In the genomic region with DNA sequence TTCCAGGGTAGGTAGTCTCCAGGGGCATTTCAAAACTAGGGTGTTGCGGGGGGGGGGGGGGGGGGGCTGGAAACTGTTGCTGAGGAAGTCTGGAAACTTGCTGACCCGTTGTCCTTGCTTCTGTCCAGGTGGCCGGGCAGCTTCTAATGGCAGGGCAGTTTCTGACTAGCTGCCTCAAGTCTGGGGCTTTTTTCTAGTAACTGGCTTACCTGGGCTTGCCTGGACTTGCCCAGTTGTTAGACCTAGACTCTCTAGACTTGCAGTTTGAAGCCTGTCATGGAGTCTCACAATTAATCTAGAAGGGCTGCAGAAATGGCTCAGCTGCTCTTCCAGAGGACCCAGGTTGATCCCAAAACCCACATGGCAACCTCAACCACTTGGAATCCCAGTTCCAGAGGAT, we compare ENCODE assay signal across 25 mouse cellular contexts.
A peak's percentile ranks its signal among the peaks of the same experiment; 100 is the strongest.
DNase-seq lines count a peak whose midpoint lies in the region; ATAC-seq and TF ChIP-seq lines count a peak whose summit lies in the region.
"Had no signal": no experiment of that assay in that cellular context is flagged by ENCODE, and none has a peak within 500 bp of the region (broad histone marks: within the 10 kb centered on the region; RNA-seq: fewer than 3 reads in every experiment).

No protein-coding gene starts in this region.

- peaks cover 39% of the 10 kb centered on the region for H3K4me1 ChIP-seq in kidney, embryonic 16.5 days (ENCODE audit: insufficient read depth, low read length)
- peaks cover 23% of the 10 kb centered on the region for H3K4me1 ChIP-seq in limb, embryonic 14.5 days (ENCODE audit: control insufficient read depth, insufficient read depth, low read length)
- H3K4me1 ChIP-seq in lung, postnatal 0 days (ENCODE audit: insufficient read depth, low read depth, low read length): peaks cover 12% of the 10 kb centered on the region

- no peak for ATAC-seq in kidney, embryonic 16.5 days (ENCODE audit: low FRiP score, low TSS enrichment)
- ATAC-seq in limb, embryonic 14.5 days (ENCODE audit: low FRiP score, low read depth): no peak
- no peak for ATAC-seq in lung, postnatal 0 days
- ATAC-seq: CD4-positive, CD25-positive, alpha-beta regulatory T cell, adult 4 months; forebrain, embryonic 16.5 days; hindbrain, postnatal 0 days; intestine, embryonic 16.5 days; midbrain, embryonic 16.5 days had no signal

- no peak overlapping the region for H3K9ac ChIP-seq in kidney, embryonic 16.5 days (replicated peaks; ENCODE audit: low read length)
- no peak overlapping the region for H3K9ac ChIP-seq in limb, embryonic 14.5 days (ENCODE audit: low read depth, low read length, severe bottlenecking)
- H3K9ac ChIP-seq in lung, postnatal 0 days (replicated peaks; ENCODE audit: low read depth): no peak overlapping the region
- H3K9ac ChIP-seq: limb, embryonic 15.5 days; liver, embryonic 14.5 days; lung, embryonic 14.5 days; stomach, embryonic 15.5 days had no signal

- no peak for TF ChIP-seq POLR2A in limb, embryonic 14.5 days (IDR thresholded peaks at IDR 0.05; ENCODE audit: borderline replicate concordance, extremely low read depth, insufficient read depth, insufficient read length)

- no peaks in the 10 kb centered on the region for H3K9me3 ChIP-seq in kidney, embryonic 16.5 days (ENCODE audit: low read length)
- H3K9me3 ChIP-seq in limb, embryonic 14.5 days (ENCODE audit: control insufficient read depth, low read length): no peaks in the 10 kb centered on the region
- no peaks in the 10 kb centered on the region for H3K9me3 ChIP-seq in lung, postnatal 0 days (ENCODE audit: low read length)
- H3K9me3 ChIP-seq: limb, embryonic 15.5 days; stomach, embryonic 15.5 days had no signal

- peak overlapping the region; percentile 95; the same call in 1 of the 2 replicates for H3K27ac ChIP-seq in kidney, embryonic 16.5 days (ENCODE audit: low read length)
- 0 out of 2 replicates have a peak overlapping the region, but pooled peaks have one; percentile 62 for H3K27ac ChIP-seq in limb, embryonic 14.5 days (replicated peaks; ENCODE audit: low read depth, low read length)
- H3K27ac ChIP-seq in lung, postnatal 0 days (ENCODE audit: low read length): no peak overlapping the region
- H3K27ac ChIP-seq: liver, embryonic 14.5 days had no signal

- no peaks in the 10 kb centered on the region for H3K27me3 ChIP-seq in kidney, embryonic 16.5 days (ENCODE audit: insufficient read depth, low read length)
- H3K27me3 ChIP-seq in limb, embryonic 14.5 days (ENCODE audit: control insufficient read depth, insufficient read depth, low read length): no peaks in the 10 kb centered on the region
- H3K27me3 ChIP-seq in lung, postnatal 0 days (replicated peaks; ENCODE audit: insufficient read depth, low read length): no peaks in the 10 kb centered on the region
- H3K27me3 ChIP-seq: limb, embryonic 15.5 days; stomach, embryonic 15.5 days had no signal

- H3K4me2 ChIP-seq in kidney, embryonic 16.5 days (replicated peaks; ENCODE audit: low read depth, low read length): no peak overlapping the region
- H3K4me2 ChIP-seq in limb, embryonic 14.5 days (replicated peaks; ENCODE audit: low read depth, low read length, severe bottlenecking): no peak overlapping the region
- no peak overlapping the region for H3K4me2 ChIP-seq in lung, postnatal 0 days (replicated peaks; ENCODE audit: low read depth, low read length)
- H3K4me2 ChIP-seq: limb, embryonic 15.5 days; lung, embryonic 14.5 days had no signal

- H3K36me3 ChIP-seq in kidney, embryonic 16.5 days (ENCODE audit: insufficient read depth, low read length): no peaks in the 10 kb centered on the region
- no peaks in the 10 kb centered on the region for H3K36me3 ChIP-seq in limb, embryonic 14.5 days (ENCODE audit: control insufficient read depth, insufficient read depth, low read length)
- no peaks in the 10 kb centered on the region for H3K36me3 ChIP-seq in lung, postnatal 0 days (ENCODE audit: insufficient read depth, low read length)
- H3K36me3 ChIP-seq: limb, embryonic 15.5 days; stomach, embryonic 15.5 days had no signal

- TF ChIP-seq CTCF in lung, postnatal 0 days (IDR thresholded peaks at IDR 0.05): no peak

- no peak overlapping the region for H3K4me3 ChIP-seq in kidney, embryonic 16.5 days (ENCODE audit: low read length)
- H3K4me3 ChIP-seq in limb, embryonic 14.5 days (replicated peaks; ENCODE audit: low read length): no peak overlapping the region
- no peak overlapping the region for H3K4me3 ChIP-seq in lung, postnatal 0 days (ENCODE audit: low read depth, low read length)
- H3K4me3 ChIP-seq: limb, embryonic 15.5 days; myocyte; stomach, embryonic 15.5 days had no signal

- peak; percentile 85 for DNase-seq in heart, adult 11 months
- no peak for DNase-seq in heart, postnatal 14 days
- no peak for DNase-seq in kidney, adult 9 months
- peak; percentile 52 for DNase-seq in R1 (ENCODE audit: low read depth, low spot score)
- no peak for DNase-seq in limb, embryonic 14.5 days (ENCODE audit: low spot score)
- no peak for DNase-seq in lung, postnatal 0 days (ENCODE audit: low spot score)
- DNase-seq: adrenal gland, postnatal 14 days; cerebellum, adult 8-10 months; cerebellum, postnatal 36 days; embryo, embryonic 11 days; heart, postnatal 4 days; layer of hippocampus, adult 9-11 months; lung, embryonic 14.5 days; lung, postnatal 4 days; right cerebral cortex, postnatal 4 days had no signal

- TF ChIP-seq EP300 in lung, postnatal 0 days (IDR thresholded peaks at IDR 0.05): no peak

- WGBS in kidney, embryonic 16.5 days: 75% methylated on average over 3 of the region's 3 CpGs
- WGBS in limb, embryonic 14.5 days: 91% methylated on average over 2 of the region's 3 CpGs
- WGBS in lung, postnatal 0 days: 84% methylated on average over 2 of the region's 3 CpGs

- intact Hi-C loops in heart, postnatal 14 days (cut with DNase I): loop anchor here (2.0 kb wide), 1 partner anchor 219 kb away; no protein-coding TSS in a partner anchor

Comparison
In these comparisons a context has a peak if more than half of its experiments do, and no peak if none do; other contexts are left out.
1. DNase-seq: peak in heart, adult 11 months (single experiment) and R1 (single experiment); none in heart, postnatal 14 days (0 of 2), kidney, adult 9 months (single experiment), limb, embryonic 14.5 days (single experiment) and lung, postnatal 0 days (single experiment).